22 mouse cellular contexts compared by ENCODE assay signal in the genomic region with DNA sequence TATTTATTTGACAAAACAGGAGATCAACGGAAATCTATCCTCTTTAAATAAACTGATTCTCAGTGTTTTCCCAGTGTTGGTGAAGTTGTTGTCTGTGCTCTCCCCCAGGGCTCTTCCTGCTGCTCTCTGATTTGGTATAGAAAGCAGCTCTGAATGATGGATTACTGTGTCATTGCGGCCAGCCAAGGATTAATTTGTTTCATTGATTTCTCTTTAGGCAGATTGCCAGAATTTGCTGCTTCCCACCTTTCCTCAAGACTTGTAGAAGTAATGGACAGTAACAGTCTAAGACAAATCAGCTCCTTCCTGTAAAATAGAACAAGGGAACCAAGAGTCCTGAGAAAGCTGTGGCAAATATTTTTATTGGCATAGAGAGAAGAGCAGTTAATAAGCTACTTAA.
"Had no signal": no experiment of that assay in that cellular context is flagged by ENCODE, and none has a peak within 500 bp of the region (broad histone marks: within the 10 kb centered on the region; RNA-seq: fewer than 3 reads in every experiment).

No protein-coding gene starts in this region.

- H3K4me3 ChIP-seq: layer of hippocampus, adult 2 months; limb, embryonic 10.5 days; limb, embryonic 13.5 days; liver, embryonic 12.5 days; liver, embryonic 15.5 days; lung, embryonic 15.5 days; megakaryocyte, embryonic 14.5 days; midbrain, embryonic 10.5 days; neural tube, embryonic 13.5 days; stomach, embryonic 15.5 days had no signal

- DNase-seq: kidney, adult 2 months; kidney, postnatal 25 days; layer of hippocampus, adult 9-11 months; liver; lung, adult 18-20 months; lung, postnatal 10 days; lung, postnatal 36 days; retina, postnatal 1 day; right cerebral cortex, postnatal 25 days; spleen, adult 18-20 months; thymus, postnatal 25 days had no signal

- H3K4me2 ChIP-seq: limb, embryonic 13.5 days; liver, embryonic 12.5 days; liver, embryonic 15.5 days; lung, embryonic 15.5 days; neural tube, embryonic 13.5 days; stomach, embryonic 15.5 days had no signal

- H3K27me3 ChIP-seq: neural tube, embryonic 13.5 days had no signal

- H3K4me1 ChIP-seq: liver, embryonic 12.5 days; liver, embryonic 15.5 days; lung, embryonic 15.5 days; stomach, embryonic 15.5 days had no signal

- H3K36me3 ChIP-seq: limb, embryonic 10.5 days; limb, embryonic 13.5 days; liver, embryonic 12.5 days; liver, embryonic 15.5 days; lung, embryonic 15.5 days; stomach, embryonic 15.5 days had no signal

- ATAC-seq: liver, embryonic 12.5 days had no signal

- H3K9me3 ChIP-seq: limb, embryonic 10.5 days; limb, embryonic 13.5 days; liver, embryonic 12.5 days; liver, embryonic 15.5 days; lung, embryonic 15.5 days; stomach, embryonic 15.5 days had no signal

- H3K9ac ChIP-seq: limb, embryonic 13.5 days; liver, embryonic 12.5 days; liver, embryonic 15.5 days; lung, embryonic 15.5 days; neural tube, embryonic 13.5 days; stomach, embryonic 15.5 days had no signal

- H3K27ac ChIP-seq: kidney, postnatal 0 days; layer of hippocampus, adult 2 months; limb, embryonic 10.5 days; limb, embryonic 13.5 days; liver, embryonic 12.5 days; liver, embryonic 15.5 days; lung, embryonic 15.5 days; midbrain, embryonic 10.5 days; neural tube, embryonic 13.5 days; stomach, embryonic 15.5 days had no signal
